In genomic region chr11:29756007-29756406, GRCm38 (mm10) we compare ENCODE assay signal across 2 mouse cellular contexts.
DNase-seq lines count a peak whose midpoint lies in the region; ATAC-seq lines count a peak whose summit lies in the region.
"Not testable (repeated sequence)": the region's sequence is repeated elsewhere in the genome, so short reads cannot be mapped to it uniquely, and the experiment has no call there.

No protein-coding gene starts in this region.

- ATAC-seq in midbrain, embryonic 11.5 days (ENCODE audit: low FRiP score) = not testable (repeated sequence)

- not testable (repeated sequence) for H3K9ac ChIP-seq in midbrain, embryonic 11.5 days (ENCODE audit: low read length)

- not testable (repeated sequence) for H3K27me3 ChIP-seq in midbrain, embryonic 11.5 days (ENCODE audit: control insufficient read depth, insufficient read depth, low read length)

- H3K4me2 ChIP-seq in midbrain, embryonic 11.5 days = not testable (repeated sequence)

- not testable (repeated sequence) for H3K9me3 ChIP-seq in midbrain, embryonic 11.5 days (ENCODE audit: control insufficient read depth, low read length)

- not testable (repeated sequence) for H3K4me3 ChIP-seq in midbrain, embryonic 11.5 days (ENCODE audit: low read depth, low read length)

- 93% methylated on average over 5 of the region's 5 CpGs for WGBS in midbrain, embryonic 11.5 days

- DNase-seq in heart, adult 11 months = peak; percentile 53
- DNase-seq in midbrain, embryonic 11.5 days (ENCODE audit: low spot score, missing footprints) = peak; percentile 77

- not testable (repeated sequence) for H3K4me1 ChIP-seq in midbrain, embryonic 11.5 days (ENCODE audit: control insufficient read depth, insufficient read depth, low read length)

- not testable (repeated sequence) for H3K27ac ChIP-seq in midbrain, embryonic 11.5 days (ENCODE audit: low read depth, low read length)

- H3K36me3 ChIP-seq in midbrain, embryonic 11.5 days (ENCODE audit: control insufficient read depth, insufficient read depth, low read length) = not testable (repeated sequence)
